Mouse (Mus musculus) embryonic facial prominence, embryonic 13.5 days (tissue): ENCODE results near the gene Thyn1. TPM values are rescaled to one million over a fixed set of nuclear protein-coding genes. Genes with fewer than 3 reads are reported as not detected.

Experiments used
- ATAC-seq: fragments of 200-750 bp; cut with Nextera tagmentation; 2 replicates; pipeline ENCODE4 v1.8.0; 2017; ENCODE audit warnings: low read depth; ENCODE audit not compliant: insufficient number of reproducible peaks, insufficient read depth, low FRiP score, low TSS enrichment
- H3K27ac ChIP-seq: fragments of 300-500 bp; sonication (generic); 2 replicates; pipeline ENCODE4 v1.5.1; 2015; ENCODE audit warnings: moderate library complexity, mild to moderate bottlenecking, inconsistent platforms
- H3K27me3 ChIP-seq: fragments of 300-500 bp; sonication (generic); 2 replicates; pipeline ENCODE4 v1.6.1; 2015; ENCODE audit warnings: mild to moderate bottlenecking, inconsistent platforms
- H3K36me3 ChIP-seq: fragments of 300-500 bp; sonication (generic); 2 replicates; pipeline ENCODE4 v1.6.1; 2015; ENCODE audit warnings: mild to moderate bottlenecking, inconsistent platforms
- H3K4me1 ChIP-seq: fragments of 300-500 bp; sonication (generic); 2 replicates; pipeline ENCODE4 v1.6.1; 2015; ENCODE audit warnings: inconsistent platforms
- H3K4me2 ChIP-seq: fragments of 300-500 bp; sonication (generic); 2 replicates; pipeline ENCODE4 v1.6.1; 2015; ENCODE audit warnings: moderate library complexity, mild to moderate bottlenecking, inconsistent platforms
- H3K4me3 ChIP-seq: fragments of 300-500 bp; sonication (generic); 2 replicates; pipeline ENCODE4 v1.5.1; 2015; ENCODE audit warnings: mild to moderate bottlenecking, inconsistent platforms
- H3K9ac ChIP-seq: fragments of 300-500 bp; sonication (generic); 2 replicates; pipeline ENCODE4 v1.6.1; 2015; ENCODE audit warnings: mild to moderate bottlenecking, inconsistent platforms
- H3K9me3 ChIP-seq: fragments of 300-500 bp; sonication (generic); 2 replicates; pipeline ENCODE4 v1.6.1; 2016; ENCODE audit warnings: inconsistent platforms
- WGBS: fragments of 180-500 bp; shearing (Covaris S2); methylation state at CpG from one replicate; pipeline ENCODE4 v1.1.7; 2015; ENCODE audit warnings: mixed read lengths; 5-methylcytosine and 5-hydroxymethylcytosine counted together
- polyA plus RNA-seq: library from polyadenylated mRNA; unstranded; fragments of >200 nt; fragmentation: Nextera tagmentation; extraction: Ambion mirVana; gene quantifications from 2 replicates; pipeline ENCODE4 v1.2.1, GENCODE M21; 2015

The Thyn1 gene
- polyA plus RNA-seq, 1 experiment from 2014 or later = 154 TPM

- H3K4me3 ChIP-seq = no peak overlapping the region
- no peak overlapping the region for H3K4me2 ChIP-seq
- H3K9ac ChIP-seq = no peak overlapping the region
- H3K4me1 ChIP-seq = peaks cover 16% of the 10 kb centered on the region
- H3K36me3 ChIP-seq = peaks cover 76% of the 10 kb centered on the region
- ATAC-seq = no peak
- H3K9me3 ChIP-seq = no peaks in the 10 kb centered on the region
- no peaks in the 10 kb centered on the region for H3K27me3 ChIP-seq
- WGBS = 85% methylated on average over 3 of the region's 3 CpGs
- H3K27ac ChIP-seq = no peak overlapping the region
Observed at GRCm38 (mm10) chr9:27005231-27005630, 5.7 kb downstream of the Thyn1 start.

- Histone ChIP-seq H3K27ac (no peak overlapping the region), H3K4me2 (no peak overlapping the region), H3K9me3 (no peaks in the 10 kb centered on the region), H3K36me3 (peaks cover 82% of the 10 kb centered on the region), H3K4me1 (peaks cover 9% of the 10 kb centered on the region), H3K4me3 (no peak overlapping the region), H3K27me3 (no peaks in the 10 kb centered on the region), H3K9ac (no peak overlapping the region)
- ATAC-seq = no peak
- WGBS = 81% methylated on average over 1 of the region's 1 CpGs
Observed at GRCm38 (mm10) chr9:27005933-27006332, 6.4 kb downstream of the Thyn1 start.

DNA sequence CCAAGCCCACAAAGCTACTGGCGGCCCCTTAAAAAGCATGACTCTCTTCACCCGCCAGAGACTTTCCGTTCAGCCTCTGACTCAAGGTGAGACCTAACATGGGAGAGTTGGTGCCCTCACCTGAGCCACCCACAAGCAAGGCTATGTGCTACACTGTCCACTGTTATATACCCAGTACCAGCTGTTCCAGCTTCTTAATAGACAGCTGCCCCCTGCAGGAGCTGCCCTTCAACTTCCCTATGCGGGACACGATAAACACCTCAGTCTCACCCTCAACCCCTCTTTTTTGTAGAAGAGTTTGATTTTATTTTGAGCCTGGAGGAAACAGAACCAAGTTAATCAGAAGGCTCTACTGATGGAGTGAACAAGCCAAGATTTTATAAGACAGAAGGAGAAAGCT lies 7.4 kb downstream of the Thyn1 start:
- H3K36me3 ChIP-seq = peaks cover 91% of the 10 kb centered on the region
- 88% methylated on average over 5 of the region's 5 CpGs for WGBS
- no peaks in the 10 kb centered on the region for H3K27me3 ChIP-seq
- H3K27ac ChIP-seq = no peak overlapping the region
- H3K9me3 ChIP-seq = no peaks in the 10 kb centered on the region
- no peaks in the 10 kb centered on the region; the same call in 1 of the 2 replicates for H3K4me1 ChIP-seq
- H3K4me3 ChIP-seq = no peak overlapping the region
- H3K9ac ChIP-seq = no peak overlapping the region
- no peak for ATAC-seq
- H3K4me2 ChIP-seq = no peak overlapping the region

GRCm38 (mm10) chr9:27009231-27009630 lies 9.7 kb downstream of the Thyn1 start:
- H3K4me3 ChIP-seq = no peak overlapping the region
- WGBS = 79% methylated on average over 5 of the region's 5 CpGs
- H3K36me3 ChIP-seq = peaks cover 99% of the 10 kb centered on the region
- H3K9ac ChIP-seq = no peak overlapping the region
- H3K27me3 ChIP-seq = no peaks in the 10 kb centered on the region
- H3K4me1 ChIP-seq = no peaks in the 10 kb centered on the region
- ATAC-seq = no peak
- H3K9me3 ChIP-seq = no peaks in the 10 kb centered on the region
- H3K27ac ChIP-seq = no peak overlapping the region
- no peak overlapping the region for H3K4me2 ChIP-seq

GRCm38 (mm10) chr9:27011572-27011971 lies 12.1 kb downstream of the Thyn1 start:
- no peak overlapping the region for H3K9ac ChIP-seq
- H3K4me1 ChIP-seq = no peaks in the 10 kb centered on the region
- H3K27me3 ChIP-seq = no peaks in the 10 kb centered on the region
- 91% methylated on average over 4 of the region's 4 CpGs for WGBS
- H3K27ac ChIP-seq = no peak overlapping the region
- H3K4me2 ChIP-seq = no peak overlapping the region
- H3K36me3 ChIP-seq = peaks cover 98% of the 10 kb centered on the region
- H3K4me3 ChIP-seq = no peak overlapping the region
- ATAC-seq = no peak
- H3K9me3 ChIP-seq = no peaks in the 10 kb centered on the region

GRCm38 (mm10) chr9:27018961-27019360 lies 19.5 kb downstream of the Thyn1 start:
- H3K4me3 ChIP-seq = no peak overlapping the region
- H3K4me1 ChIP-seq = no peaks in the 10 kb centered on the region
- H3K9ac ChIP-seq = no peak overlapping the region
- no peak overlapping the region for H3K27ac ChIP-seq
- H3K36me3 ChIP-seq = peaks cover 64% of the 10 kb centered on the region
- H3K9me3 ChIP-seq = no peaks in the 10 kb centered on the region
- no peak overlapping the region for H3K4me2 ChIP-seq
- WGBS = 90% methylated on average over 10 of the region's 10 CpGs
- no peak for ATAC-seq
- no peaks in the 10 kb centered on the region for H3K27me3 ChIP-seq

DNA sequence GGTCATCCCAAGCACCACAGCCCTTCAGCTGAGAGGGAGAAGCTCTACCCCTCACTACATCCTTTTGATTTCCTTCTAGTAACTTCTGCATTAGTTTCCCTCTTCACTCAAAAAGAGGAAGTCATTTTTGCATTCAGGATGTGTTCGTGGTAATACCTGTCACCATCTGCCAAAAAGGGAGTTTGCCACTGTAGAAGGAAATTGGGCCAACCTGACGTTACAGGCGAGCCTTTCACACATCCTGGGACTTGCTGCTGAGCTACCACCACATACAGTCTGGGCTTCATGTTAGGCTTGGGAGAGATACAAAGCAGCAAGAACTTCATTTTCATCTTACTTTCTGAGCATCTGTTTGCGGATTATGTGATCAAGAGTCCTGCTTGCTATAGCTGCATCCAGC lies 24.2 kb downstream of the Thyn1 start:
- H3K9me3 ChIP-seq = no peaks in the 10 kb centered on the region
- H3K4me2 ChIP-seq = no peak overlapping the region
- ATAC-seq = no peak
- H3K9ac ChIP-seq = no peak overlapping the region
- H3K4me1 ChIP-seq = peaks cover 25% of the 10 kb centered on the region
- H3K36me3 ChIP-seq = peaks cover 23% of the 10 kb centered on the region
- H3K27ac ChIP-seq = no peak overlapping the region
- WGBS = 89% methylated on average over 4 of the region's 4 CpGs
- no peak overlapping the region for H3K4me3 ChIP-seq
- no peaks in the 10 kb centered on the region for H3K27me3 ChIP-seq

GRCm38 (mm10) chr9:27026708-27027107 lies 27.2 kb downstream of the Thyn1 start:
- no peak overlapping the region for H3K4me3 ChIP-seq
- no peak for ATAC-seq
- peaks cover 35% of the 10 kb centered on the region for H3K4me1 ChIP-seq
- peaks cover 5% of the 10 kb centered on the region; the same call in 1 of the 2 replicates for H3K36me3 ChIP-seq
- WGBS = 60% methylated on average over 1 of the region's 1 CpGs
- no peak overlapping the region for H3K9ac ChIP-seq
- H3K27ac ChIP-seq = no peak overlapping the region
- H3K27me3 ChIP-seq = no peaks in the 10 kb centered on the region
- H3K9me3 ChIP-seq = no peaks in the 10 kb centered on the region
- peak overlapping the region; percentile 91 for H3K4me2 ChIP-seq

DNA sequence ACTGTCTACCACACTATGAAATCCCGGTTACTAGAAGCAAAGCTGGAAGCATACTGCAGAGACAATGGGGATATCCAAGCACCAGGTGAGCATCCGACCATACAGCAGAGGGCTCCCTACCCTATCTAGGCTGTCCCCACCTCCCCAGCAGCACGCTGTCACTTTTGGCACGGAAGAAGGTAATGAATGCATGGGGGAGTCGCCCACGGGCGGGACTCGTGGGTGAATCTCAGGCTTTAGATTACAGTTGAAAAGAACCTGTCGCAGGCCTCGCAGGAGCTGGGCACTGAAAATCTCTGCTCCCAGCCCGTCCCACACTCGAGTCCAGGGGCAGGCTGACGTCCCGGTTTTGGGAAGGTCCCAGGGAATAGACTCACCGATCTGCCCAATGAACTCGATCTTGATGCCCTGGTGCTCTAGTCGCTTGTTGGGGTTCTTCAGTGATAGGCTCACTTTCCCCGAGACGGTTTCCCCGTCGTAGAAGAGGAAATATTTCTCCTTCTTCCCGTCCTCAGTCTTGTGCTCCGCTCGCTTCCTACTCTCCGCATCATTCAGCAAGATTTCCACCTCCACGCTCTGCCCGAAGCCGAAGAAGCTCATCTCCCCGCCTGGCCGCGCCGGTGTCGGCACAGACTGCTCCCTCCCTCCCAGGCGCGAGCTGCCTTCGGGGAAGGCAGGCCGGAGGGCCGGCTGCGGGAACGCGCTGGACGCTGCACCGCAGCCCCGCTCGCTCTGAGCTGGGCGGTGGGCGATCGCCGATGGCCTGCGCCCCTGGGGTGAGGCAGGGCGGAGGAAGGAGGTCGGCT lies 29.7 kb downstream of the Thyn1 start:
- peaks cover 3% of the 10 kb centered on the region; the same call in 1 of the 2 replicates for H3K36me3 ChIP-seq
- peak overlapping the region; percentile 91 for H3K27ac ChIP-seq
- peak; percentile 10 for ATAC-seq
- peak overlapping the region; percentile 91 for H3K4me2 ChIP-seq
- peak overlapping the region; percentile 98 for H3K4me3 ChIP-seq
- H3K9ac ChIP-seq = peak overlapping the region; percentile 97
- H3K27me3 ChIP-seq = no peaks in the 10 kb centered on the region
- H3K9me3 ChIP-seq = no peaks in the 10 kb centered on the region
- WGBS = under 1% methylated on average over 52 of the region's 52 CpGs
- H3K4me1 ChIP-seq = peaks cover 43% of the 10 kb centered on the region

- H3K9ac ChIP-seq = peak within 1 kb of the TSS; percentile 97
- H3K4me1 ChIP-seq = peaks cover 43% of the 10 kb centered on the region
- WGBS = under 1% methylated on average over 68 of the region's 80 CpGs
- H3K4me3 ChIP-seq = peak within 1 kb of the TSS; percentile 98
- peak; percentile 92 for ATAC-seq
- no peaks in the 10 kb centered on the region for H3K27me3 ChIP-seq
- peak within 1 kb of the TSS; percentile 91 for H3K27ac ChIP-seq
- peak within 1 kb of the TSS; percentile 91 for H3K4me2 ChIP-seq
- no peaks in the 10 kb centered on the region for H3K36me3 ChIP-seq
- H3K9me3 ChIP-seq = no peaks in the 10 kb centered on the region
Observed at GRCm38 (mm10) chr9:27029828-27030762, 30.6 kb downstream of the Thyn1 start, which contains the start of the genes Vps26b and Ncapd3. Vps26b (minus strand) TSS chr9:27030065. Ncapd3 (plus strand) TSS chr9:27030175.

GRCm38 (mm10) chr9:27030763-27031100 lies 31.2 kb downstream of the Thyn1 start:
- Histone ChIP-seq H3K27me3 (no peaks in the 10 kb centered on the region), H3K36me3 (no peaks in the 10 kb centered on the region), H3K9me3 (no peaks in the 10 kb centered on the region), H3K4me3 (peak overlapping the region; percentile 98), H3K9ac (peak overlapping the region; percentile 97), H3K4me1 (peaks cover 43% of the 10 kb centered on the region), H3K4me2 (peak overlapping the region; percentile 91), H3K27ac (peak overlapping the region; percentile 90)
- WGBS = under 1% methylated on average over 17 of the region's 17 CpGs
- ATAC-seq = 0 out of 2 replicates have a peak, but pooled peaks have one; percentile 5
